Mouse (Mus musculus): ENCODE data around the gene Acap2.

DNA sequence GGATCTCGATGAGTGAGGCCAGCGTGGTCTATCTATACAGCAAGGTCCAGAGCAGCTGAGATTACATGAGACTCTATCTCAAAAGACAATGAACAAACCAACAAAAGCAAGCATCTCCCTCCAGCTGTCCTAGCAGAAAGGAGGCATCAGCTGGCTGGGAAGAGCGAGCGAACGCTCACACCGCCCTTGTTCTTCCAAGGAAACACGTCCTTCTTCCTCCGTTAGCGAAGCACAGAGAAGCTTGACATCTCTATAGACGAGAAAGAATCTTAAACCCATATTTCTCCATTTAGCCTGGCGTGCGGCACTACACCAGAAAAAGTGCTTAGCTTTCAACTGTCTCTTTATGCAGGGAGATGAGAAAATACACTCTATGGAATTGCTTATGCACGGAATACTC is 47.7 kb upstream of the Acap2 start:
- TF ChIP-seq CTCF (IDR thresholded peaks at IDR 0.05; ENCODE audit: low read depth, low read length) (no peak), POLR2A (IDR thresholded peaks at IDR 0.05; ENCODE audit: extremely low read depth, insufficient read depth, low read length) (no peak)

Measured in liver, adult 2 months (tissue).